Mouse (Mus musculus) intestine, postnatal 0 days (tissue): ENCODE data around the gene Stk4. TPM values are rescaled to one million over a fixed set of nuclear protein-coding genes. Genes with fewer than 3 reads are reported as not detected.

Experiments used
- ATAC-seq: fragments of 200-750 bp; cut with Nextera tagmentation; 2 replicates; pipeline ENCODE4 v1.8.0; 2017; ENCODE audit warnings: mild to moderate bottlenecking, moderate TSS enrichment, moderate library complexity
- H3K27ac ChIP-seq: fragments of 300-500 bp; sonication (generic); 2 replicates; pipeline ENCODE4 v1.5.1; 2014; ENCODE audit warnings: mild to moderate bottlenecking, low read depth, low read length, moderate library complexity
- H3K27me3 ChIP-seq: fragments of 300-500 bp; sonication (generic); replicated peaks from 2 replicates; pipeline ENCODE4 v1.6.1; 2014; ENCODE audit warnings: low read length, mixed read lengths; ENCODE audit not compliant: control insufficient read depth, insufficient read depth
- H3K36me3 ChIP-seq: fragments of 300-500 bp; sonication (generic); 2 replicates; pipeline ENCODE4 v1.6.1; 2014; ENCODE audit warnings: mild to moderate bottlenecking, moderate library complexity; ENCODE audit not compliant: control insufficient read depth, insufficient read depth
- H3K4me1 ChIP-seq: fragments of 300-500 bp; sonication (generic); replicated peaks from 2 replicates; pipeline ENCODE4 v1.6.1; 2014; ENCODE audit warnings: antibody characterized with exemption, low read length, mixed read lengths; ENCODE audit not compliant: control insufficient read depth, insufficient read depth
- H3K4me2 ChIP-seq: fragments of 300-500 bp; sonication (generic); replicated peaks from 2 replicates; pipeline ENCODE4 v1.6.1; 2014; ENCODE audit warnings: low read depth, mild to moderate bottlenecking, moderate library complexity
- H3K4me3 ChIP-seq: fragments of 300-500 bp; sonication (generic); 2 replicates; pipeline ENCODE4 v1.5.1; 2014; ENCODE audit warnings: low read depth, low read length
- H3K9ac ChIP-seq: fragments of 300-500 bp; sonication (generic); 2 replicates; pipeline ENCODE4 v1.6.1; 2014; ENCODE audit warnings: mild to moderate bottlenecking, low read depth, low read length
- H3K9me3 ChIP-seq: fragments of 300-500 bp; sonication (generic); 2 replicates; pipeline ENCODE4 v1.6.1; 2016; ENCODE audit warnings: mixed run types; ENCODE audit not compliant: control insufficient read depth
- CTCF ChIP-seq: sonication (generic); IDR thresholded peaks from 2 replicates; pipeline ENCODE4 v1.5.1; 2016; ENCODE audit warnings: low read depth, mild to moderate bottlenecking, control low read depth, antibody characterized with exemption, moderate library complexity
- WGBS: fragments of 180-500 bp; shearing (Covaris S2); extraction: QIAGEN DNeasy Blood & Tissue Kit; methylation state at CpG from one replicate; pipeline ENCODE4 v1.1.7; 2014; 5-methylcytosine and 5-hydroxymethylcytosine counted together
- polyA plus RNA-seq: library from polyadenylated mRNA; unstranded; fragments of >200 nt; fragmentation: Nextera tagmentation; extraction: Ambion mirVana; gene quantifications from 2 replicates; pipeline ENCODE4 v1.2.1, GENCODE M21; 2015

Stk4 gene
- polyA plus RNA-seq, 1 experiment from 2014 or later = 12.2 TPM

DNA sequence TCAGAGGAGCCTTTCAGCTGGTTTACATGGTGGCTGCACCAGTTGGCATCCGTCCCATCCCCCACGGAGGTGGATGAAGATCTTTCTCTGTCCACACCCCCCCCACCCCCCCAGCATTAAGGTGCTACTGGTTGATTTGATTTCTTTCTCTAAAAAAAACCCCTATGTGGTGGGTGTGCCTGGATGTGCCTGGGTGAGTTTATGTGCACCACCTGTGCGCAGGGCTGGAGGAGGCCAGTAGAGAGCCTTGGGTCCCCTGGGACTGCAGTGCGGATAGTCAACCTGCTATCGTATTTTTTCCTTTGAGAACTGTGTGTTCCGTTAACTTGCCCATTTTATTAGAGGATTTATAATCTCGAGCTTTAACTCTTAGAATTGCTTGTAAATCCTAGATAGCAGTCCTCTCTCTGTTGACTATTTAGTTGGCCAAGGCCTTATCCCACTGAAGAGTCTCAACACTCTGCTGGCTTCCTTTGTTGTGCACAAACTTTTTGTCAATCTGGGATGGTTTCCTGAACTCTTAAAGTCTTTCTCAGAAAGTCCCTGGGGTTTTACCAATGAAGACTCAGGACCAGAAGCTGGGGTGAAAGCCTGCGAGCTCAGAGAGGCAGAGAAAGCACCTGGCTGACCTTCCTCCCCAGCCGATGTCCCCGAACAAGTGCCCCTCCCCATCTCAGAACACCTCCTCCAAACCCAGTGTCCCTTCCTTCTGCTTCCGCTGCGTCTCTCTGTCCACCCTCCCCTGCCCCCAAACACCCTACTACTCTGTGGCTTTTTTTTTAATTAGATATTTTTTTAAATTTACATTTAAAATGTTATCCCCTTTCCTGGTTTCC lies 58.7 kb downstream of the Stk4 start:
- H3K9me3 ChIP-seq = no peaks in the 10 kb centered on the region
- TF ChIP-seq CTCF = no peak
- no peak overlapping the region for H3K4me3 ChIP-seq
- H3K27me3 ChIP-seq = no peaks in the 10 kb centered on the region
- no peak overlapping the region for H3K9ac ChIP-seq
- no peak overlapping the region for H3K27ac ChIP-seq
- no peak overlapping the region for H3K4me2 ChIP-seq
- no peaks in the 10 kb centered on the region for H3K4me1 ChIP-seq
- 88% methylated on average over 12 of the region's 12 CpGs for WGBS
- ATAC-seq = no peak
- peaks cover 21% of the 10 kb centered on the region; the same call in 1 of the 2 replicates for H3K36me3 ChIP-seq

DNA sequence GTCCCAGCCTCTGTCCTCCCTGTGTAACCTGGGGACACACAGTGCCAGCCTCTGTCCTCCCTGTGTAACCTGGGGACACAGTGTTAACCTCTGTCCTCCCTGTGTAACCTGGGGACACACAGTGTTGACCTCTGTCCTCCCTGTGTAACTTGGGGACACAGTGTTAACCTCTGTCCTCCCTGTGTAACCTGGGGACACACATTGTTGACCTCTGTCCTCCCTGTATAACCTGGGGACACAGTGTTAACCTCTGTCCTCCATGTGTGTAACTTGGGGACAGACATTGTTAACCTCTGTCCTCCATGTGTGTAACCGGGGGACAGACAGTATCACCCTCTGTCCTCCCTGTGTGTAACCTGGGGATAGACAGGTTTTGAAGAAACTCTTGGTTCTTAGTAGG lies 61.5 kb downstream of the Stk4 start:
- Histone ChIP-seq H3K4me1 (0 out of 2 replicates have a peak, but pooled peaks cover 7% of the 10 kb centered on the region), H3K4me3 (no peak overlapping the region), H3K4me2 (no peak overlapping the region), H3K36me3 (peaks cover 29% of the 10 kb centered on the region; the same call in 1 of the 2 replicates), H3K27ac (no peak overlapping the region), H3K9me3 (no peaks in the 10 kb centered on the region), H3K9ac (no peak overlapping the region), H3K27me3 (no peaks in the 10 kb centered on the region)
- TF ChIP-seq CTCF = no peak
- ATAC-seq = no peak
- WGBS = 91% methylated on average over 1 of the region's 1 CpGs

DNA sequence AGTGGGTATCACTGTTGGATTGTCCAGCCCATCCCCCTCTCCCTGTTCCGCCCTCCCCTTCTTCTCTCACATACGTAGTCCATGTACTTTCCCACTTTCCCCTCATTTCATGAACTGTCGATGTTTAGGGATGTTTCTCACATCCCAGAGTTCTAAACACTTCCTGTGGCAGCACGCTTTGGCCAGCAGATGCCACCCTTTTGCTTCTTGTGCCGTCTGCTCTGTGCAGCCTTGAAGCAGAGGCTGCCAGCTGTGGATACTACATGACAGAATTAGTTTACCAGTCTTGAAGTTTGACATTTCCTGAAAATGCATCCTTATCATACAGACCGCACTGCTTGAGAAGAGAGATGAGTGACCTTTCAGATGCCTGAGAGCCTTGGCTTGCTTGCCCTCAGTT lies 64.4 kb downstream of the Stk4 start:
- ATAC-seq = no peak
- Histone ChIP-seq H3K9ac (no peak overlapping the region), H3K9me3 (no peaks in the 10 kb centered on the region), H3K36me3 (peaks cover 24% of the 10 kb centered on the region; the same call in 1 of the 2 replicates), H3K4me3 (no peak overlapping the region), H3K4me1 (0 out of 2 replicates have a peak, but pooled peaks cover 7% of the 10 kb centered on the region), H3K27me3 (no peaks in the 10 kb centered on the region), H3K27ac (no peak overlapping the region), H3K4me2 (no peak overlapping the region)
- 63% methylated on average over 6 of the region's 6 CpGs for WGBS
- peak; percentile 79 for TF ChIP-seq CTCF

DNA sequence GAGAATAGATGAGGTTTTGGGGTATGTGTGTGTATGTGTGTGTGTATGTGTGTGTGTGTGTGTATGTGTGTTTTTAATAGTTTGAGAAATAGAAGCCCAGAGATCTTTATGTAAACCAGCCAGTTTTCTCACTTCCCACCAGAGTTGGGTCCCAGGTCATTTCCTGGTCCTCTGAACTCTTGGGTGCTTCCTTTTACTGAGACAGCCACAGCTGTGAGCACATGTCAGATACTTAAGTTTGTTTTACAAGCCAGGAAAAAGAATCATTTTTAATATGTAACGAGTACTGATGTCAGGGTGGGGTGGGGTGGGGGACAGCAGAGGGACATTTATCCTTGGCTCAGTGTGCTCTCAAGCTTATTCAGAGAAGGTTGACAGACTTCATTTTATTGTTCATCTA lies 65.2 kb downstream of the Stk4 start:
- H3K9ac ChIP-seq = no peak overlapping the region
- no peak overlapping the region for H3K27ac ChIP-seq
- H3K4me2 ChIP-seq = no peak overlapping the region
- H3K4me1 ChIP-seq = 0 out of 2 replicates have a peak, but pooled peaks cover 7% of the 10 kb centered on the region
- peaks cover 24% of the 10 kb centered on the region; the same call in 1 of the 2 replicates for H3K36me3 ChIP-seq
- H3K9me3 ChIP-seq = no peaks in the 10 kb centered on the region
- H3K27me3 ChIP-seq = no peaks in the 10 kb centered on the region
- TF ChIP-seq CTCF = no peak
- no peak overlapping the region for H3K4me3 ChIP-seq
- peak; percentile 56; the same call in 1 of the 2 replicates for ATAC-seq
- 12% methylated on average over 1 of the region's 1 CpGs for WGBS

DNA sequence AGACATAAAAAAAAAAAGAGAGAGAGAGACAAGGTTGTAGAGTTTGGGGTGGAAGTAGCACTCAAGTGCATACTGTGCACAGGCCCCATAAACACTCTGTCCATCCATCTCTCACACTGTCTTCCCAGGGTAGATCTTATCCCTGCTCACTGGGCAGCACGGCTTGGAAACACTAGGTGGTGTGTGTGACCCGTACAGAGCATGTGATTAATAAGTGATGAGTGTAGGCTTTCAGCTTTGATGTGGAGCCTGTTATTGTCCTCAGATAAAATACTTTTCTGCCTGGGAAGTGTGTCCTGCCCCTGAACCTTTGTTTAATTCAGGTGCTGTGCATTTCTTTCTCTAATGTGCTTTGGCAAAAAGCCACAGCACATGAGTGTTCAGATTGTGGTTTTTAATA lies 66.3 kb downstream of the Stk4 start:
- Histone ChIP-seq H3K4me2 (no peak overlapping the region), H3K4me3 (no peak overlapping the region), H3K9me3 (no peaks in the 10 kb centered on the region), H3K36me3 (peaks cover 21% of the 10 kb centered on the region; the same call in 1 of the 2 replicates), H3K4me1 (0 out of 2 replicates have a peak, but pooled peaks cover 7% of the 10 kb centered on the region), H3K27ac (0 out of 2 replicates have a peak overlapping the region, but pooled peaks have one; percentile 4), H3K9ac (no peak overlapping the region), H3K27me3 (no peaks in the 10 kb centered on the region)
- ATAC-seq = no peak
- TF ChIP-seq CTCF = peak; percentile 65
- WGBS = 31% methylated on average over 2 of the region's 2 CpGs

DNA sequence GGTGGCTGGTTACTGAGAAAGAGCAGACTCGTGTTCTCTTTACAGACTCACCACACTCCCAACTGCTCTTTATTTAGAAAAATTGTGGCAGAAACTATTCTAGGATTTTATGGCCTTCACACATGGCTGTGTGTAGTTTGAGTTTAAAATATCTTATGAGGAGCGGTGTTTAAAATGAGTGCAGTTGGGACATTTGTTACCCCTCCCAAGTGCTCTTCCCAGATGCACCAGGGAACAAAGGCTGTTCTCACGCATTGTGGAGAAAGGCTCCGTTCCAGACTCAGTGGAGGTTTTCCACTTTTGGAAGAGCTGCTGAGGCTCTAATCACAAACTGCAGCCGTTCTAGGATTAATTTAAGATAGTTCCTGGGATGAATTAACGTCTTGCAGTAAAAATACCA lies 67.6 kb downstream of the Stk4 start:
- no peak overlapping the region for H3K4me3 ChIP-seq
- no peaks in the 10 kb centered on the region for H3K27me3 ChIP-seq
- no peak overlapping the region for H3K27ac ChIP-seq
- no peak overlapping the region for H3K9ac ChIP-seq
- 0 out of 2 replicates have a peak, but pooled peaks cover 7% of the 10 kb centered on the region for H3K4me1 ChIP-seq
- 38% methylated on average over 6 of the region's 6 CpGs for WGBS
- no peak for ATAC-seq
- H3K4me2 ChIP-seq = no peak overlapping the region
- H3K9me3 ChIP-seq = no peaks in the 10 kb centered on the region
- no peak for TF ChIP-seq CTCF
- peaks cover 14% of the 10 kb centered on the region; the same call in 1 of the 2 replicates for H3K36me3 ChIP-seq
